Mouse (Mus musculus) spleen, adult 2 months (tissue): Measurements from ENCODE around the gene Clrn2.

Experiments used
- CTCF ChIP-seq: fragments of 200-500 bp; IDR thresholded peaks from 2 replicates; pipeline ENCODE4 v1.5.1; 2011; ENCODE audit warnings: mild to moderate bottlenecking, inconsistent platforms; ENCODE audit not compliant: insufficient read depth, insufficient read length, insufficient replicate concordance; ENCODE audit errors: extremely low read depth
- POLR2A ChIP-seq: fragments of 200-500 bp; IDR thresholded peaks from 2 replicates; pipeline ENCODE4 v1.6.1; 2011; ENCODE audit warnings: low read depth, low read length, inconsistent platforms

DNA sequence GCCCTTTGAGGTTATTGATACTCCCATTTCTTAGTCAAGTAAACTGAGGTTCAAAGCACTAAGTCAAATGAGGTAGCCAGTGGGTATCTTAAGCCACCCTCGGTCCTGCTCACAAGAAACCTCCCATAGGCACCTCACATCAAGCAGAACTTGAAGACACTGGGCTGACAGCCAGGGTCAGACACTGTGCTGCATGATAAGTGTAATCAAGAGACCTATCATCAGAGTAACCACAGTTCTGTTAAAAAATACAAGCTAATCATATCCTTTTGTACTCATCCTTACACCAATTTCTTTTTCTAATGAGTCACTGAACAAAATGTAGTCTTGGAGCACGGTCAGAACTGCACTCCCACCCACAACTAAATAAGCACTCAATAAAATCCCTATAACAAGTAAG lies 47.4 kb upstream of the Clrn2 start:
- no peak for TF ChIP-seq CTCF
- no peak for TF ChIP-seq POLR2A
